Mouse (Mus musculus): ENCODE measurements at regions not wholly inside any gene's neighbourhood (a gene's known extent, or its start where the extent isn't known, plus 50 kb on each side); places are given as distances from the start of the nearest gene placed in this dataset.

- no peak for DNase-seq (ENCODE audit: low spot score in 2 of 2)
Measured at GRCm38 (mm10) chr19:30289721-30290120, 57.0 kb downstream of the Mbl2 start.

- no peak for DNase-seq (ENCODE audit: low spot score in 2 of 2)
Measured at GRCm38 (mm10) chr19:30295263-30295704, 62.5 kb downstream of the Mbl2 start.

GRCm38 (mm10) chr19:30296024-30296423 is 63.3 kb downstream of the Mbl2 start:
- no peak for DNase-seq (ENCODE audit: low spot score in 2 of 2)

GRCm38 (mm10) chr19:30299536-30299935 is 66.8 kb downstream of the Mbl2 start:
- no peak for DNase-seq (ENCODE audit: low spot score in 2 of 2)

GRCm38 (mm10) chr19:30302281-30302680 is 69.5 kb downstream of the Mbl2 start:
- DNase-seq (ENCODE audit: low spot score in 2 of 2) = no peak

- no peak for DNase-seq (ENCODE audit: low spot score in 2 of 2)
Measured at GRCm38 (mm10) chr19:30306379-30306778, 73.6 kb downstream of the Mbl2 start.

- DNase-seq (ENCODE audit: low spot score in 2 of 2) = no peak
Measured at GRCm38 (mm10) chr19:30306919-30307318, 74.2 kb downstream of the Mbl2 start.

- DNase-seq (ENCODE audit: low spot score in 2 of 2) = no peak
Measured at GRCm38 (mm10) chr19:30317314-30317713, 84.6 kb downstream of the Mbl2 start.

- DNase-seq (ENCODE audit: low spot score in 2 of 2) = no peak
Measured at GRCm38 (mm10) chr19:30327693-30328092, 95.0 kb downstream of the Mbl2 start.

GRCm38 (mm10) chr19:30328886-30329285 is 96.1 kb downstream of the Mbl2 start:
- DNase-seq (ENCODE audit: low spot score in 2 of 2) = no peak

GRCm38 (mm10) chr19:30330792-30331191 is 98.0 kb downstream of the Mbl2 start:
- no peak for DNase-seq (ENCODE audit: low spot score in 2 of 2)

- no peak for DNase-seq (ENCODE audit: low spot score in 2 of 2)
Measured at GRCm38 (mm10) chr19:30331850-30332249, 99.1 kb downstream of the Mbl2 start.

- DNase-seq (ENCODE audit: low spot score in 2 of 2) = no peak
Measured at GRCm38 (mm10) chr19:30344401-30344800, 111.7 kb downstream of the Mbl2 start.

- no peak for DNase-seq (ENCODE audit: low spot score in 2 of 2)
Measured at GRCm38 (mm10) chr19:30348924-30349323, 116.2 kb downstream of the Mbl2 start.

GRCm38 (mm10) chr19:30354981-30355380 is 122.2 kb downstream of the Mbl2 start:
- no peak for DNase-seq (ENCODE audit: low spot score in 2 of 2)

GRCm38 (mm10) chr19:30358961-30359360 is 126.2 kb downstream of the Mbl2 start:
- no peak for DNase-seq (ENCODE audit: low spot score in 2 of 2)

- no peak for DNase-seq (ENCODE audit: low spot score in 2 of 2)
Measured at GRCm38 (mm10) chr19:30371901-30372300, 139.2 kb downstream of the Mbl2 start.

GRCm38 (mm10) chr19:30379767-30380166 is 147.0 kb downstream of the Mbl2 start:
- DNase-seq (ENCODE audit: low spot score in 2 of 2) = no peak

GRCm38 (mm10) chr19:30380515-30381206 is 147.9 kb downstream of the Mbl2 start:
- DNase-seq (ENCODE audit: low spot score in 2 of 2) = no peak

- DNase-seq (ENCODE audit: low spot score in 2 of 2) = no peak
Measured at GRCm38 (mm10) chr19:30393791-30394190, 155.7 kb downstream of the Dkk1 start.

- no peak for DNase-seq (ENCODE audit: low spot score in 2 of 2)
Measured at GRCm38 (mm10) chr19:30406943-30407342, 142.5 kb downstream of the Dkk1 start.

- no peak for DNase-seq (ENCODE audit: low spot score in 2 of 2)
Measured at GRCm38 (mm10) chr19:30419556-30420280, 129.7 kb downstream of the Dkk1 start.

GRCm38 (mm10) chr19:30425627-30426026 is 123.8 kb downstream of the Dkk1 start:
- DNase-seq (ENCODE audit: low spot score in 2 of 2) = no peak
